Comparison of ENCODE assay signal across 10 mouse cellular contexts in the genomic region with DNA sequence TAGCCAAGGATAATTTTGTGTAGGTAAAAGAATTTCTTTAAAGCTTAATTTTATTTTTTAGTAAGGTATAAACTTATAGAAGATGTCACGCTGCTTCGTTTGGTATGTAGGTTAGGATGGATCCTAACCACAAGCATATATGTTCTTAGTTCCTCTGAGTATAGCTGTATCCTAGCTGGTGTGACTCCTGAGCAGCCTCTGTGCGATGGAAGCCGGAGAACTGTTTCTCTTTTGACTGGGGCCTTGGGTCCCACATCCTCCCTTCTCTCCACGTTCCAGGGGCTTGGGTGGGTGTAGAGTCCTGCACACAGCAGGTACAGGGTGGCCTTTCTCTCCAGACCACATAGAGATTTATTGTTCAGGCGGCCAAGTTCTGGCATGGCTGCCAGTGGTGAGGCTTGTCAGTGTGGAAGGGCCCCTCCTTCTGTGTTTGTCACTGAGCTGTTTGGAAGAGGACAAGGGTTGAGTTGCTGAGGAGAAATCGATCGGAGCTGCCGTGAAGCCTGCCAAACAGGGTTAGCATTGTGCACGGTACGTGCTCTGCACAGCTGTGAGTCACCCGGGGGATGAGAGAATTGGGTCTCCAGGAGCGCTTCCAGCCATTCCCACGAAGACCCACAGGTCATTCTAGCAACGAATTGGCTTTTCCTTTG. TPM values are rescaled to one million over a fixed set of nuclear protein-coding genes. Genes with fewer than 3 reads are reported as not detected.
DNase-seq lines count a peak whose midpoint lies in the region; ATAC-seq lines count a peak whose summit lies in the region.
"Had no signal": no experiment of that assay in that cellular context is flagged by ENCODE, and none has a peak within 500 bp of the region (broad histone marks: within the 10 kb centered on the region; RNA-seq: fewer than 3 reads in every experiment).

No protein-coding gene starts in this region.

- peak; percentile 65; the same call in 1 of the 2 replicates for ATAC-seq in limb, embryonic 15.5 days (ENCODE audit: insufficient number of reproducible peaks, low FRiP score, low TSS enrichment, low read depth)
- ATAC-seq in erythroblast, adult 5-6 weeks (replicated peaks; ENCODE audit: low FRiP score, poor library complexity, severe bottlenecking): no peak

- H3K36me3 ChIP-seq in limb, embryonic 15.5 days: no peaks in the 10 kb centered on the region
- H3K36me3 ChIP-seq: lung, embryonic 15.5 days had no signal

- peaks cover 1% of the 10 kb centered on the region for H3K27me3 ChIP-seq in limb, embryonic 15.5 days

- WGBS in limb, embryonic 15.5 days: 43% methylated on average over 15 of the region's 15 CpGs

- H3K4me3 ChIP-seq in limb, embryonic 15.5 days: no peak overlapping the region
- H3K4me3 ChIP-seq: erythroblast, embryonic 14.5 days; lung, embryonic 15.5 days had no signal

- peaks cover 11% of the 10 kb centered on the region for H3K4me1 ChIP-seq in limb, embryonic 15.5 days
- H3K4me1 ChIP-seq: lung, embryonic 15.5 days had no signal

- no peak overlapping the region for H3K9ac ChIP-seq in limb, embryonic 15.5 days
- H3K9ac ChIP-seq: lung, embryonic 15.5 days had no signal

- peak overlapping the region; percentile 27; the same call in 1 of the 2 replicates for H3K27ac ChIP-seq in limb, embryonic 15.5 days
- H3K27ac ChIP-seq: lung, embryonic 15.5 days had no signal

- intact Hi-C loops in gastrocnemius, postnatal 36 days (cut with DNase I): no loop called here

- H3K4me2 ChIP-seq in limb, embryonic 15.5 days: peak overlapping the region; percentile 20; the same call in 1 of the 2 replicates
- H3K4me2 ChIP-seq: lung, embryonic 15.5 days had no signal

- DNase-seq in gastrocnemius, adult 18-20 months (ENCODE audit: low spot score): peak; percentile 34
- DNase-seq in gastrocnemius, postnatal 36 days: no peak
- DNase-seq in frontal cortex, postnatal 10 days (ENCODE audit: low spot score in 2 of 2): peak; percentile 19
- peak; percentile 10 to 17 for DNase-seq in right cerebral cortex, postnatal 36 days (ENCODE audit: low spot score in 2 of 2)
- no peak for DNase-seq in kidney, postnatal 4 days
- no peak for DNase-seq in lung, postnatal 36 days

- H3K9me3 ChIP-seq in limb, embryonic 15.5 days: no peaks in the 10 kb centered on the region
- H3K9me3 ChIP-seq: lung, embryonic 15.5 days had no signal

RNA-seq across cellular contexts. Expression of gene Smoc1, which starts 6.9 kb away (rescaled TPM):
- 1 to 10 TPM; 1.2 to 2.3 TPM for total RNA-seq in gastrocnemius, adult 18-20 months (2021)
- total RNA-seq in gastrocnemius, postnatal 36 days (2021): 1 to 10 TPM in 1 of 2 experiments, under 1 TPM in 1; 0.76 to 1.1 TPM
- polyA plus RNA-seq in limb, embryonic 15.5 days (2015; fragmentation: Nextera tagmentation; extraction: Ambion mirVana): 7.4 and 9.3 TPM in 2 replicates
- 1.0 TPM in 1 of 2 replicates, not detected in the other for total RNA-seq in erythroblast, adult 5-6 weeks (2015; ENCODE audit: low replicate concordance)
- not detected in 2 replicates for total RNA-seq in erythroblast, adult 5-6 weeks (2017; ENCODE audit: low replicate concordance)

Comparison
In these comparisons a context has a peak if more than half of its experiments do, and no peak if none do; other contexts are left out.
1. DNase-seq: peak in gastrocnemius, adult 18-20 months (single experiment), frontal cortex, postnatal 10 days (2 of 2) and right cerebral cortex, postnatal 36 days (2 of 2); none in gastrocnemius, postnatal 36 days (0 of 2), kidney, postnatal 4 days (0 of 2) and lung, postnatal 36 days (single experiment).